Mouse (Mus musculus) neural tube, embryonic 11.5 days (tissue): ENCODE data around the gene Lsp1. TPM values are rescaled to one million over a fixed set of nuclear protein-coding genes. Genes with fewer than 3 reads are reported as not detected.

ENCODE experiments used
- ATAC-seq: fragments of 200-750 bp; cut with Nextera tagmentation; 2 replicates; pipeline ENCODE4 v1.8.0; 2017; ENCODE audit warnings: moderate number of reproducible peaks, mild to moderate bottlenecking, moderate TSS enrichment, moderate library complexity; ENCODE audit not compliant: insufficient read depth, low FRiP score, low TSS enrichment
- DNase-seq: peaks from one replicate; pipeline ENCODE4 v3.0.0-alpha.2; 2015; ENCODE audit warnings: low spot score
- H3K27ac ChIP-seq: fragments of 300-500 bp; sonication (generic); 2 replicates; pipeline ENCODE4 v1.5.1; 2014; ENCODE audit warnings: low read depth, mild to moderate bottlenecking, low read length
- H3K27me3 ChIP-seq: fragments of 300-500 bp; sonication (generic); 2 replicates; pipeline ENCODE4 v1.6.1; 2014; ENCODE audit warnings: mild to moderate bottlenecking, low read length, mixed read lengths; ENCODE audit not compliant: control insufficient read depth, insufficient read depth
- H3K36me3 ChIP-seq: fragments of 300-500 bp; sonication (generic); 2 replicates; pipeline ENCODE4 v1.6.1; 2014; ENCODE audit warnings: mild to moderate bottlenecking, low read length, moderate library complexity, mixed read lengths; ENCODE audit not compliant: control insufficient read depth, insufficient read depth
- H3K4me1 ChIP-seq: fragments of 300-500 bp; sonication (generic); 2 replicates; pipeline ENCODE4 v1.6.1; 2014; ENCODE audit warnings: low read length, mixed read lengths; ENCODE audit not compliant: control insufficient read depth, insufficient read depth
- H3K4me2 ChIP-seq: fragments of 300-500 bp; sonication (generic); 2 replicates; pipeline ENCODE4 v1.6.1; 2014; ENCODE audit warnings: low read depth, mild to moderate bottlenecking, moderate library complexity
- H3K4me3 ChIP-seq: fragments of 300-500 bp; sonication (generic); 2 replicates; pipeline ENCODE4 v1.5.1; 2014; ENCODE audit warnings: low read depth, low read length
- H3K9ac ChIP-seq: fragments of 300-500 bp; sonication (generic); 2 replicates; pipeline ENCODE4 v1.6.1; 2014; ENCODE audit warnings: mild to moderate bottlenecking, low read length
- H3K9me3 ChIP-seq: fragments of 300-500 bp; sonication (generic); 2 replicates; pipeline ENCODE4 v1.6.1; 2016; ENCODE audit warnings: low read length; ENCODE audit not compliant: control insufficient read depth
- WGBS: fragments of 180-500 bp; shearing (Covaris S2); extraction: QIAGEN DNeasy Blood & Tissue Kit; methylation state at CpG from one replicate; pipeline ENCODE4 v1.1.7; 2014; 5-methylcytosine and 5-hydroxymethylcytosine counted together
- polyA plus RNA-seq: library from polyadenylated mRNA; unstranded; fragments of >200 nt; fragmentation: Nextera tagmentation; extraction: Ambion mirVana; gene quantifications from 2 replicates; pipeline ENCODE4 v1.2.1, GENCODE M21; 2014

Gene Lsp1
- polyA plus RNA-seq, 1 experiment from 2014 or later = 15.1 TPM

DNA sequence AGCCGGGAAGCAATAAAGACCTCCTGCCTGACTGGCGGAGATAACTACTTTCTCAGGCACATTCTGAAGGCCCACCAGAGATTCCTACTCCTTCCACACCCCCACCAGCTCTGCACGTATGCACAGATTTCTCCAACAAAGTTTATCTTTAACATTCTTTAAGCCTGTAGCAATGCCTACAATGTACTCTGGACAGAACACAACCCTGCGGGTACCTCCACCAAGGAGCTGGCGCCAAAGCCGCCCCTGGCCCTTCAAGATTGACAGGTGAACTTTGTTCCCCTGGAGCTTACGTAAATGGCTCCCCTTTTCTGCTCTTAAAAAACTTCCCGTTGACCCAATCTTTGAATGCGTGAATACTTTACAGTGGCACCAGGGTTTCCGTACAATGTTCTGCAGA lies 68.7 kb downstream of the Lsp1 start:
- H3K4me2 ChIP-seq = no peak overlapping the region
- H3K4me3 ChIP-seq = no peak overlapping the region
- no peaks in the 10 kb centered on the region for H3K9me3 ChIP-seq
- H3K27me3 ChIP-seq = no peaks in the 10 kb centered on the region
- 61% methylated on average over 10 of the region's 10 CpGs for WGBS
- no peak overlapping the region for H3K9ac ChIP-seq
- no peak overlapping the region for H3K27ac ChIP-seq
- no peaks in the 10 kb centered on the region for H3K36me3 ChIP-seq
- H3K4me1 ChIP-seq = peaks cover 23% of the 10 kb centered on the region
- DNase-seq = no peak
- no peak for ATAC-seq

DNA sequence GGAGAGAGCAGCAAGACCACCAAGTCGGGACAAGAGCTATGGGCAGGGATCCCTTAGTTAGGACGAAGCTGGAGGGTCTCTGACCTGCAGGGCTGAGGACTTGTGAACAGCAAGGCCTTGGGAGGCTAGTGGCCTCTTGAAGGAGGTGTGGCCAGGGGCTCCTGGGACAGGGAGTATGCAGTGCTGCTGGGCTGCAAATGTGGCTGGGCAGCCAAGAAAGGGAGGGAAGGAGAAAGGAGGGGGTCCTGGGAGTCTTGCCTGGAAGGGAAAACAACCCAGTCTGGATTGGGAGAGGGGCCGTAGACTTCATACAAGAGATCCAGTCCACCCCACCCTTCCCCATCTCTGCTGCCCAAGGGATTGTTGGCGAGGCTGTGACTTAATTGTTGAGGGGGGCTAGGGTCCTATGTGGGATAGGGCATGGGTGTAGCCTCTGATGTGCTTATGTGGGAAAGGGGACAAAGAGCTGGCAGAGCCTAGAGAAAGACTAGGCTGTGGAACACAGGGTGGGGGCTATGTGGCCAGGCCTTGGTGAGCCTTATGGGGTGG lies 71.4 kb downstream of the Lsp1 start:
- no peak for DNase-seq
- Histone ChIP-seq H3K27ac (no peak overlapping the region), H3K4me1 (peaks cover 17% of the 10 kb centered on the region; the same call in 1 of the 2 replicates), H3K4me3 (no peak overlapping the region), H3K9ac (no peak overlapping the region), H3K27me3 (no peaks in the 10 kb centered on the region), H3K36me3 (no peaks in the 10 kb centered on the region), H3K4me2 (no peak overlapping the region), H3K9me3 (no peaks in the 10 kb centered on the region)
- 76% methylated on average over 4 of the region's 4 CpGs for WGBS
- ATAC-seq = peak; percentile 8; the same call in 1 of the 2 replicates

DNA sequence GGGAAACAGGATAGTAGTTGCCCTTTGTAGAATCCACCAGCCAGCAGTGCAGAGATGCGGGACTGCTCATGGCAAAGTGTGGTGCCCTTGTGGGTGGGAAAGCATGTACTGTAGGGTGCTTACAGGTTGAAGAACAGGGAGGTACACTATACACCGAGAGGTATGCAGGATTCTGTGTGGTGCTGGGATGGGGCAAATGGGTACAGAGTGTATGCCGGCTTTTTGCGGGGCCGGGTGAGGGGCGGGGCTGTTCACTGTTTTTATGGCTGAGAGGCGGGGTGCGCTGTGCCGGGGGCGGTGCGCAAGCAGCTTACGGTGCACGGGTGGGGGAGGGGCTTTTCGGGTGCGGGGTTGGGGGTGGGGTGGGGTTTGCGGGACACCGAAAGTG lies 72.1 kb downstream of the Lsp1 start, which contains the start of gene Mrpl23:
Gene Mrpl23 (plus strand): TSS at position 16 of the 388 bp plus-strand sequence.
- Histone ChIP-seq H3K27me3 (no peaks in the 10 kb centered on the region), H3K27ac (peak within 1 kb of the TSS; percentile 67), H3K4me2 (peak within 1 kb of the TSS; percentile 56), H3K9me3 (no peaks in the 10 kb centered on the region), H3K4me1 (peaks cover 17% of the 10 kb centered on the region; the same call in 1 of the 2 replicates), H3K4me3 (peak within 1 kb of the TSS; percentile 58), H3K36me3 (no peaks in the 10 kb centered on the region), H3K9ac (peak within 1 kb of the TSS; percentile 74)
- ATAC-seq (peak; percentile 64), DNase-seq (no peak)
- WGBS = 6% methylated on average over 15 of the region's 17 CpGs

DNA sequence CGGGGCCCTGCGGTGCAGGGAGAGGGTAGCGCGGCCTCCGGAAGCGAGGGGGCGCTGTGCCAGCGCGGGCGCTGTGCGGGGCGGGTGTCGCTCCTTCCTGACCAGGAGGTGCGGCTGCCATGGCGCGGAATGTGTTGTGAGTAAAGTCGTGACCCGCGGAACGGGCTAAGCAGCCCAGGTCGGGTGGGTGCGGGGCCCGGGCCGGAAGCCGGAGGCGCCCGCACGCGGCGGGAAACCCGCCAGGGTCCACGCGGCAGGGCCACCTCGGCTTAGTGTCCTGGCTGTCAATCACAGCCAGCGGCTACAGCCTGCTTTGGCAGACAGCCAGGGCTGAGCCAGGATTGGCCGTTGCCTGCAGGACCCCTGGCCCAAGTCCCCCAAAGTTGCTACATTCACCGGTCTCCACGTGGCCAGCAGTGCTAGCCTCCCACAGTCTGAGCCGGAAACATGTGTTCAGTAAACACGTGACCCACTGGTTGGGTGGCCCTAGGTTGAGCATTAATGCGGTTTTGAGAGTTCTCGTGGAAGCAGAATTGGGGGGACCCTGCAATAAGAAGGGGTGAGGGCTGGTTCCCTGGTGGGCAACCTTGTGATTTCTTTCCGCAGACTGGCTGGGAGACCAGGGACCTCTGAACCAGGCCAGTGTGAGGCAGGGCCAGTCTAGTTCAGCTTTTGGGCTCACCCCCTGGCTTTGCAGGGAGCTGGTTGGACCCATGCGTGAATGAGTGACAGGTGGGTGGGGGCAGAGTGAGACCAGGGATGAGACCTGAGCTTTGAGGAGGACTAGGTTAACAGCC lies 72.6 kb downstream of the Lsp1 start:
- H3K4me1 ChIP-seq = peaks cover 18% of the 10 kb centered on the region
- H3K27me3 ChIP-seq = no peaks in the 10 kb centered on the region
- peak; percentile 92 for ATAC-seq
- H3K36me3 ChIP-seq = no peaks in the 10 kb centered on the region
- WGBS = 2% methylated on average over 41 of the region's 44 CpGs
- peak overlapping the region; percentile 56 for H3K4me2 ChIP-seq
- no peaks in the 10 kb centered on the region for H3K9me3 ChIP-seq
- H3K27ac ChIP-seq = peak overlapping the region; percentile 67
- peak overlapping the region; percentile 74 for H3K9ac ChIP-seq
- H3K4me3 ChIP-seq = peak overlapping the region; percentile 58
- peak; percentile 87 for DNase-seq

DNA sequence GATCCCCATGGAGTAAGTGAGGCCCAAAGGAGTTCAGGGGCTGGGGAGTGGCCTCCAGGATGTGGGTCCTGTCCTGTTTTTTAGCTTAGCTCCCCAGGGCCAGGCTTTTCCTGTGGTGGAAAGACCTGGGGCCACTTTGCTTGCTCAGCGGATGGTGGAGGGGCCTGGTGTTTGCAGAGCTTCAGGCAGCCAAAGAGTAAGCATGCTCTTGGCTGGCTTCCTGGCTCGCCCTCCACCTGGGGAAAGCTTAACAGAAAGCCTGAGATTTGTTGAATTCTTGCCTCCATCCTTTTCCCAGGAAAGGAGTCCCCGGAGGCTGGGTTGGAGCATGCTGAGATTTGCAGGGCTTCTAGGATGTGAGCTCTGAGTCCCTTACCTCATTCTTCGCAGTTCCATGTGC lies 74.5 kb downstream of the Lsp1 start:
- Histone ChIP-seq H3K36me3 (no peaks in the 10 kb centered on the region; the same call in 1 of the 2 replicates), H3K27me3 (no peaks in the 10 kb centered on the region), H3K9ac (no peak overlapping the region; the same call in 1 of the 2 replicates), H3K27ac (no peak overlapping the region), H3K4me2 (no peak overlapping the region), H3K9me3 (no peaks in the 10 kb centered on the region), H3K4me3 (no peak overlapping the region), H3K4me1 (peaks cover 32% of the 10 kb centered on the region)
- ATAC-seq (no peak), DNase-seq (no peak)
- WGBS = 85% methylated on average over 4 of the region's 4 CpGs

DNA sequence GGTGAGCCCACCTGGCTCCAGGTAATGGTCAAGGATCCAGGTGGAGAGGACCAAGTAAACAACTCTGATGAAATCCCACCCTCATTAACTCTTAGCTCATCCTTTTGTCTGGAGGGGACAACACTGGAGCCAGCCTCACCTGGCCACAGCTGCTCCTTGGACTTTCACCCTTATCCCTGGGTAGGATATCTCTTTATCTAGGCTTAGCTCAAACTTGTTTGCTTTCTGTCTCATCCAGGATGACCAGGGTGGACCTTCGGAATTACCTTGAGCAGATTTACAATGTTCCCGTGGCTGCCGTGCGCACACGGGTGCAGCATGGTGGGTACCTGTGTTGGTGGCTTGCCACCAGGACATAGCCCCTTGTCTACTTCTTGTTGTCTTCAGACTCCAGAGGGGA lies 75.2 kb downstream of the Lsp1 start:
- no peak overlapping the region; the same call in 1 of the 2 replicates for H3K9ac ChIP-seq
- ATAC-seq (no peak), DNase-seq (no peak)
- H3K4me3 ChIP-seq = no peak overlapping the region
- WGBS = over 99% methylated on average over 5 of the region's 5 CpGs
- no peaks in the 10 kb centered on the region for H3K9me3 ChIP-seq
- H3K4me1 ChIP-seq = peaks cover 37% of the 10 kb centered on the region
- no peak overlapping the region for H3K27ac ChIP-seq
- no peaks in the 10 kb centered on the region; the same call in 1 of the 2 replicates for H3K36me3 ChIP-seq
- H3K27me3 ChIP-seq = no peaks in the 10 kb centered on the region
- H3K4me2 ChIP-seq = no peak overlapping the region

DNA sequence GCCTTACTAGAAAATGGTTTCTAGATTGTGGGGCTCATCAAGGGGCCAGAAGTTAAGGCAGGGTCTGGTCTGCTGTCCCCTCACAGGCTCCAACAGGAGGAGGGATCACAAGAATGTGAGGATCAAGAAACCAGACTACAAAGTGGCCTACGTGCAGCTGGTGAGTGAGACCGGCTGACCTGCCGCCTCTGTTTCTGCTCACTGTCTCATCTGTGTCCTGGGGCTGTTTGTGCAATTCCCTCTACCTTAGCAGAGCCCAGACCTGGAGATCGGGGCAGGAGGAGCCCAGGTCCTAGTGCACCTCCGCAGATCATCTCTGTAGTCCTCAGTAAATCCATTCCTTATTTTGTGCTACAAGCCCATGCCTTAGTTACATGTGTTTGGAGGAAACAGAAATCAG lies 76.6 kb downstream of the Lsp1 start:
- peak overlapping the region; percentile 51; the same call in 1 of the 2 replicates for H3K27ac ChIP-seq
- ATAC-seq (no peak), DNase-seq (no peak)
- H3K9ac ChIP-seq = no peak overlapping the region
- no peak overlapping the region for H3K4me3 ChIP-seq
- no peaks in the 10 kb centered on the region for H3K9me3 ChIP-seq
- H3K36me3 ChIP-seq = no peaks in the 10 kb centered on the region; the same call in 1 of the 2 replicates
- 61% methylated on average over 5 of the region's 5 CpGs for WGBS
- peaks cover 42% of the 10 kb centered on the region for H3K4me1 ChIP-seq
- no peak overlapping the region for H3K4me2 ChIP-seq
- H3K27me3 ChIP-seq = no peaks in the 10 kb centered on the region

DNA sequence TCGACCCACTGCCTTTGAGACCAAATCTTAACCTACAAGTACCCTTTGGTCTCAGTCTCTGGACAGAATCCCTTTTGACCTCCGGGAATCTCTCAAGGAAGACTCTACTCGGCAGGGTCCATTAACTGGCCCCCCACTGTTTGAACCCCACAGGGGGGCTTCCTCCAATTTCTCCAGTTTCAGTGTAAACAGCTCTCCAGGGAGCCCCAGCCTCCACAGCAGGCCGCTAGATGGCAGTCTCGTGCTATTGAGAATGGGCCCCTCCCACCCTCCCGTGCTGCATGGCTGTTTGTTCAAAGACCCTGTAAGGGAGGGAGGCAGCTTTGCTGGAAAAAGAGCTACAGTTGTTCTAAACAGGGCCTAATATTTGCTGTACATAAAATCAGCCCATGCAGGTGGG lies 77.3 kb downstream of the Lsp1 start:
- Histone ChIP-seq H3K27ac (peak overlapping the region; percentile 80), H3K4me3 (no peak overlapping the region), H3K9me3 (no peaks in the 10 kb centered on the region), H3K9ac (no peak overlapping the region), H3K4me1 (peaks cover 46% of the 10 kb centered on the region), H3K4me2 (no peak overlapping the region), H3K36me3 (no peaks in the 10 kb centered on the region; the same call in 1 of the 2 replicates), H3K27me3 (no peaks in the 10 kb centered on the region)
- 7% methylated on average over 6 of the region's 6 CpGs for WGBS
- DNase-seq = peak; percentile 90
- ATAC-seq = 0 out of 2 replicates have a peak, but pooled peaks have one; percentile 40
